Mouse (Mus musculus): ENCODE results near the gene Tc2n. TPM values are rescaled to one million over a fixed set of nuclear protein-coding genes. Genes with fewer than 3 reads are reported as not detected.
"Not testable (repeated sequence)": the region's sequence is repeated elsewhere in the genome, so short reads cannot be mapped to it uniquely, and the experiment has no call there.

The Tc2n gene
- polyA plus RNA-seq, 1 experiment, result 0.03 TPM

- no peak overlapping the region for H3K4me3 ChIP-seq (ENCODE audit: low read depth, low read length)
- 58% methylated on average over 1 of the region's 1 CpGs for WGBS
- H3K27me3 ChIP-seq (ENCODE audit: control insufficient read depth, insufficient read depth, low read length), result no peaks in the 10 kb centered on the region
- no peak overlapping the region for H3K27ac ChIP-seq (ENCODE audit: insufficient read depth, low read depth, low read length)
- H3K36me3 ChIP-seq (ENCODE audit: control insufficient read depth, insufficient read depth, low read length), result no peaks in the 10 kb centered on the region; the same call in 1 of the 2 replicates
- TF ChIP-seq POLR2A (IDR thresholded peaks at IDR 0.05; ENCODE audit: low read depth, low read length) (no peak), CTCF (IDR thresholded peaks at IDR 0.05; ENCODE audit: extremely low read depth, insufficient read length, insufficient replicate concordance, low read depth, low read length) (no peak)
- no peaks in the 10 kb centered on the region for H3K4me1 ChIP-seq (ENCODE audit: control insufficient read depth, insufficient read depth, insufficient read length, low read length)
Measured at GRCm38 (mm10) chr12:101696521-101696920, 21.8 kb downstream of the Tc2n start.

GRCm38 (mm10) chr12:101680538-101680937 is 37.8 kb downstream of the Tc2n start:
- H3K4me3 ChIP-seq (ENCODE audit: low read depth, low read length), result no peak overlapping the region
- no peaks in the 10 kb centered on the region for H3K4me1 ChIP-seq (ENCODE audit: control insufficient read depth, insufficient read depth, insufficient read length, low read length)
- H3K27ac ChIP-seq (ENCODE audit: insufficient read depth, low read depth, low read length), result no peak overlapping the region
- TF ChIP-seq POLR2A (IDR thresholded peaks at IDR 0.05; ENCODE audit: low read depth, low read length), result no peak
- no peak for TF ChIP-seq CTCF (IDR thresholded peaks at IDR 0.05; ENCODE audit: extremely low read depth, insufficient read length, insufficient replicate concordance, low read depth, low read length)
- H3K36me3 ChIP-seq (ENCODE audit: control insufficient read depth, insufficient read depth, low read length), result 0 out of 2 replicates have a peak, but pooled peaks cover 2% of the 10 kb centered on the region
- H3K27me3 ChIP-seq (ENCODE audit: control insufficient read depth, insufficient read depth, low read length), result no peaks in the 10 kb centered on the region
- WGBS, result 33% methylated on average over 2 of the region's 2 CpGs

GRCm38 (mm10) chr12:101667502-101667901 is 50.8 kb downstream of the Tc2n start:
- H3K4me1 ChIP-seq (ENCODE audit: control insufficient read depth, insufficient read depth, insufficient read length, low read length), result no peaks in the 10 kb centered on the region
- TF ChIP-seq POLR2A (IDR thresholded peaks at IDR 0.05; ENCODE audit: low read depth, low read length) (no peak), CTCF (IDR thresholded peaks at IDR 0.05; ENCODE audit: extremely low read depth, insufficient read length, insufficient replicate concordance, low read depth, low read length) (no peak)
- no peaks in the 10 kb centered on the region for H3K27me3 ChIP-seq (ENCODE audit: control insufficient read depth, insufficient read depth, low read length)
- no peak overlapping the region for H3K4me3 ChIP-seq (ENCODE audit: low read depth, low read length)
- WGBS, result 86% methylated on average over 2 of the region's 2 CpGs
- H3K36me3 ChIP-seq (ENCODE audit: control insufficient read depth, insufficient read depth, low read length), result no peaks in the 10 kb centered on the region
- H3K27ac ChIP-seq (ENCODE audit: insufficient read depth, low read depth, low read length), result no peak overlapping the region

- Histone ChIP-seq H3K27ac (ENCODE audit: insufficient read depth, low read depth, low read length) (no peak overlapping the region), H3K4me1 (ENCODE audit: control insufficient read depth, insufficient read depth, insufficient read length, low read length) (no peaks in the 10 kb centered on the region), H3K4me3 (ENCODE audit: low read depth, low read length) (no peak overlapping the region), H3K36me3 (ENCODE audit: control insufficient read depth, insufficient read depth, low read length) (no peaks in the 10 kb centered on the region), H3K27me3 (ENCODE audit: control insufficient read depth, insufficient read depth, low read length) (no peaks in the 10 kb centered on the region)
- no peak for TF ChIP-seq POLR2A (IDR thresholded peaks at IDR 0.05; ENCODE audit: low read depth, low read length)
- no peak for TF ChIP-seq CTCF (IDR thresholded peaks at IDR 0.05; ENCODE audit: extremely low read depth, insufficient read length, insufficient replicate concordance, low read depth, low read length)
- 77% methylated on average over 1 of the region's 1 CpGs for WGBS
Measured at GRCm38 (mm10) chr12:101633137-101633536, 85.2 kb downstream of the Tc2n start.

GRCm38 (mm10) chr12:101606622-101607021 is 111.7 kb downstream of the Tc2n start:
- not testable (repeated sequence) for H3K36me3 ChIP-seq (ENCODE audit: control insufficient read depth, insufficient read depth, low read length); H3K27ac ChIP-seq (ENCODE audit: insufficient read depth, low read depth, low read length); H3K4me3 ChIP-seq (ENCODE audit: low read depth, low read length); H3K27me3 ChIP-seq (ENCODE audit: control insufficient read depth, insufficient read depth, low read length); H3K4me1 ChIP-seq (ENCODE audit: control insufficient read depth, insufficient read depth, insufficient read length, low read length)

Other genes starting within 250 kb of the Tc2n start
- gene Fbln5, start 100.5 kb upstream of the Tc2n start, polyA plus RNA-seq (2012; rRNA removed), result 15.3 and 17.0 TPM in 2 replicates
- 2.1 and 2.3 TPM in 2 replicates for gene Trip11, start 194.7 kb upstream of the Tc2n start, polyA plus RNA-seq (2012; rRNA removed)
- gene Atxn3, start 239.7 kb upstream of the Tc2n start, polyA plus RNA-seq (2012; rRNA removed), result 0.30 and 0.76 TPM in 2 replicates